Mouse (Mus musculus) heart, embryonic 14.5 days (tissue): ENCODE results near the gene Ift52. TPM values are rescaled to one million over a fixed set of nuclear protein-coding genes. Genes with fewer than 3 reads are reported as not detected.

Experiments used
- ATAC-seq: fragments of 200-750 bp; cut with Nextera tagmentation; 2 replicates; pipeline ENCODE4 v1.8.0; 2017; ENCODE audit warnings: low read depth, moderate TSS enrichment; ENCODE audit not compliant: insufficient number of reproducible peaks, insufficient read depth, low FRiP score
- H3K27ac ChIP-seq, 2 experiments: fragments of 200-500 bp in 1 of 2; fragments of 300-500 bp in 1 of 2; sonication (generic) in 1 of 2; replicated peaks in 1 of 2; 2 replicates each; pipeline ENCODE4 v1.5.1; 2012 to 2014; ENCODE audit warnings: low read depth in 2 of 2, low read length in 2 of 2, control low read depth in 1 of 2, mild to moderate bottlenecking in 1 of 2, mixed read lengths in 1 of 2; ENCODE audit not compliant: control insufficient read depth in 1 of 2, insufficient read depth in 1 of 2
- H3K27me3 ChIP-seq: fragments of 300-500 bp; sonication (generic); 2 replicates; pipeline ENCODE4 v1.6.1; 2014; ENCODE audit warnings: mild to moderate bottlenecking, low read length, control low read depth; ENCODE audit not compliant: control insufficient read depth, insufficient read depth
- H3K36me3 ChIP-seq: fragments of 300-500 bp; sonication (generic); 2 replicates; pipeline ENCODE4 v1.6.1; 2014; ENCODE audit warnings: mild to moderate bottlenecking, control low read depth, low read length, mixed read lengths; ENCODE audit not compliant: control insufficient read depth, insufficient read depth
- H3K4me1 ChIP-seq, 2 experiments: fragments of 200-500 bp in 1 of 2; fragments of 300-500 bp in 1 of 2; sonication (generic) in 1 of 2; 2 replicates each; pipeline ENCODE4 v1.6.1; 2012 to 2014; ENCODE audit warnings: low read length in 2 of 2, control low read depth in 1 of 2, mixed read lengths in 1 of 2; ENCODE audit not compliant: control insufficient read depth in 2 of 2, insufficient read depth in 2 of 2
- H3K4me2 ChIP-seq: fragments of 300-500 bp; sonication (generic); 2 replicates; pipeline ENCODE4 v1.6.1; 2014; ENCODE audit warnings: mild to moderate bottlenecking, low read length
- H3K4me3 ChIP-seq, 2 experiments: fragments of 200-500 bp in 1 of 2; fragments of 300-500 bp in 1 of 2; sonication (generic) in 1 of 2; 2 replicates each; pipeline ENCODE4 v1.5.1; 2012 to 2014; ENCODE audit warnings: low read length in 2 of 2, mild to moderate bottlenecking in 2 of 2, control low read depth in 1 of 2, low read depth in 1 of 2, moderate library complexity in 1 of 2; ENCODE audit not compliant: control insufficient read depth in 1 of 2, insufficient read depth in 1 of 2
- H3K9ac ChIP-seq: fragments of 300-500 bp; sonication (generic); 2 replicates; pipeline ENCODE4 v1.6.1; 2014; ENCODE audit warnings: mild to moderate bottlenecking, low read length
- H3K9me3 ChIP-seq: fragments of 300-500 bp; sonication (generic); 2 replicates; pipeline ENCODE4 v1.6.1; 2016; ENCODE audit warnings: low read length, control low read depth; ENCODE audit not compliant: control insufficient read depth
- WGBS: fragments of 180-500 bp; shearing (Covaris S2); extraction: QIAGEN DNeasy Blood & Tissue Kit; methylation state at CpG from one replicate; pipeline ENCODE4 v1.1.7; 2014; 5-methylcytosine and 5-hydroxymethylcytosine counted together
- polyA plus RNA-seq: library from polyadenylated mRNA; unstranded; fragments of >200 nt; fragmentation: Nextera tagmentation; extraction: Ambion mirVana; gene quantifications from 2 replicates; pipeline ENCODE4 v1.2.1, GENCODE M21; 2014

Gene Ift52
- polyA plus RNA-seq, result 36.1 and 38.7 TPM in 2 replicates

- peaks cover 2% of the 10 kb centered on the region; the same call in 1 of the 2 replicates for H3K36me3 ChIP-seq
- H3K4me1 ChIP-seq, result peaks cover 0 to 5% of the 10 kb centered on the region in 2 experiments; a peak in 1 of 4 replicates
- peak within 1 kb of the TSS; percentile 79 to 99 for H3K4me3 ChIP-seq
- peak; percentile 90 for ATAC-seq
- WGBS, result under 1% methylated on average over 57 of the region's 57 CpGs
- no peaks in the 10 kb centered on the region for H3K9me3 ChIP-seq
- H3K27ac ChIP-seq, result peak within 1 kb of the TSS; percentile 58 to 68; a peak in 3 of 4 replicates
- peak within 1 kb of the TSS; percentile 91 for H3K9ac ChIP-seq
- H3K4me2 ChIP-seq, result peak within 1 kb of the TSS; percentile 76
- H3K27me3 ChIP-seq, result no peaks in the 10 kb centered on the region
Observed at GRCm38 (mm10) chr2:163016916-163017743, at the start of gene Ift52. TSS of gene Ift52 (plus strand) at chr2:163017354.

DNA sequence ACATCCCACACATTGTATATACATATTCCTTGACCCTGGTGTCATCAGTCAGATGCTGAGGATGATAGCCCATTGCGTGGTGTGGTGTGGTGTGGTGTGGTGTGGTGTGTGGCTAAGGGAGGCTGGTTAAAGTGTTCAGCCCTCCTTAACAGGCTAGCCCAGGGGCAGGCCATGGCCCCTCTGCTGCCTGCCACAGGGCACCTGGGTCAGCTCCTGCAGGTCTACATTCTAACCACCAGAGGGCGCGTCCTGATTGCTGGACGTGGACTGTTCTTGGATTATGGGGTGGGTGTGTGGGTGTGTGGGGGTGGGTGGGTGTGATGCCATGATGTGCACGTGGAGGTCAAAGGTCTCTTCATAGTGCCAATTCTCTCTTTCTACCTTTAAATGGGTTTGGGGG is 48.8 kb upstream of the Ift52 start:
- no peak overlapping the region for H3K4me2 ChIP-seq
- no peaks in the 10 kb centered on the region for H3K27me3 ChIP-seq
- H3K9me3 ChIP-seq, result no peaks in the 10 kb centered on the region
- ATAC-seq, result no peak
- H3K4me1 ChIP-seq, result no peaks in the 10 kb centered on the region
- no peak overlapping the region for H3K4me3 ChIP-seq
- no peak overlapping the region for H3K9ac ChIP-seq
- 3% methylated on average over 5 of the region's 5 CpGs for WGBS
- no peaks in the 10 kb centered on the region for H3K36me3 ChIP-seq
- no peak overlapping the region for H3K27ac ChIP-seq

DNA sequence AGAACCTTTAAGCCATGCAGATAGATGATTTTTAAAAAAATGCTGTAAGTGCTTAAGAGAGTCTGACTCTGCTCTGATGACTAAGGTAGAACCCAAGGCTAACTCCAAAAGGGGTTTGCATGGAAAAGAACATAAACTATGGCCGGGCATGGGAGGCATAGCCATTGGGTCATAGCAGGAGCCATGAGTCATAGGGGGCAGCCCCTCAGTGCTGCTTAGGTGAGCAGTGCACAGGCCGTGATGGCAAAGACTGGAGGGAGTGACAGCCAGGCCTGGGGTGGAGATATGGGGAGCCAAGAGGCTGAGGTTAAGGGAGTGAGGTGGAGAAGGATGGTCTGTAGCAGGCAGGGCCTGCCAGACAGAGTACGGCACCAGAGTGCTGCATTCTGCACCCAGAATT is 48.1 kb upstream of the Ift52 start:
- WGBS, result 65% methylated on average over 3 of the region's 3 CpGs
- H3K4me1 ChIP-seq, result no peaks in the 10 kb centered on the region

GRCm38 (mm10) chr2:162970896-162971295 is 46.3 kb upstream of the Ift52 start:
- H3K4me1 ChIP-seq, result peaks cover 6 to 7% of the 10 kb centered on the region in 2 experiments; a peak in 3 of 4 replicates

More for the DNA sequence above, 48.1 kb upstream of the Ift52 start:
- H3K4me3 ChIP-seq, result no peak overlapping the region
- no peak for ATAC-seq
- H3K27ac ChIP-seq, result no peak overlapping the region
- no peak overlapping the region for H3K4me2 ChIP-seq
- no peak overlapping the region for H3K9ac ChIP-seq
- no peaks in the 10 kb centered on the region for H3K27me3 ChIP-seq
- H3K9me3 ChIP-seq, result no peaks in the 10 kb centered on the region
- H3K36me3 ChIP-seq, result no peaks in the 10 kb centered on the region

GRCm38 (mm10) chr2:162972752-162973151 is 44.4 kb upstream of the Ift52 start:
- Histone ChIP-seq H3K4me1 (peaks cover 6 to 7% of the 10 kb centered on the region in 2 experiments; a peak in 3 of 4 replicates), H3K9me3 (no peaks in the 10 kb centered on the region), H3K27ac (no peak overlapping the region), H3K36me3 (no peaks in the 10 kb centered on the region), H3K4me3 (no peak overlapping the region), H3K4me2 (no peak overlapping the region), H3K9ac (no peak overlapping the region), H3K27me3 (no peaks in the 10 kb centered on the region)
- 64% methylated on average over 7 of the region's 7 CpGs for WGBS
- no peak for ATAC-seq

More at GRCm38 (mm10) chr2:162970896-162971295, 46.3 kb upstream of the Ift52 start:
- H3K36me3 ChIP-seq, result no peaks in the 10 kb centered on the region
- H3K4me2 ChIP-seq, result no peak overlapping the region
- H3K4me3 ChIP-seq, result no peak overlapping the region
- H3K9ac ChIP-seq, result no peak overlapping the region
- H3K27ac ChIP-seq, result no peak overlapping the region
- 73% methylated on average over 6 of the region's 6 CpGs for WGBS
- no peak for ATAC-seq
- no peaks in the 10 kb centered on the region for H3K9me3 ChIP-seq
- H3K27me3 ChIP-seq, result no peaks in the 10 kb centered on the region

- no peak overlapping the region for H3K9ac ChIP-seq
- no peak overlapping the region for H3K4me3 ChIP-seq
- no peak overlapping the region for H3K27ac ChIP-seq
- peaks cover 6 to 7% of the 10 kb centered on the region in 2 experiments; a peak in 3 of 4 replicates for H3K4me1 ChIP-seq
- H3K4me2 ChIP-seq, result no peak overlapping the region
- H3K9me3 ChIP-seq, result no peaks in the 10 kb centered on the region
- H3K36me3 ChIP-seq, result no peaks in the 10 kb centered on the region
- H3K27me3 ChIP-seq, result no peaks in the 10 kb centered on the region
- 80% methylated on average over 5 of the region's 5 CpGs for WGBS
- no peak for ATAC-seq
Observed at GRCm38 (mm10) chr2:162973206-162973605, 43.9 kb upstream of the Ift52 start.

- 34% methylated on average over 11 of the region's 11 CpGs for WGBS
- Histone ChIP-seq H3K27me3 (no peaks in the 10 kb centered on the region), H3K4me1 (peaks cover 6 to 7% of the 10 kb centered on the region in 2 experiments; a peak in 3 of 4 replicates), H3K4me2 (no peak overlapping the region), H3K4me3 (no peak overlapping the region), H3K27ac (no peak overlapping the region), H3K9ac (no peak overlapping the region), H3K9me3 (no peaks in the 10 kb centered on the region), H3K36me3 (no peaks in the 10 kb centered on the region)
- no peak for ATAC-seq
Observed at GRCm38 (mm10) chr2:162973637-162974036, 43.5 kb upstream of the Ift52 start.
